Mouse (Mus musculus): Measurements from ENCODE around the gene Arsg.

DNA sequence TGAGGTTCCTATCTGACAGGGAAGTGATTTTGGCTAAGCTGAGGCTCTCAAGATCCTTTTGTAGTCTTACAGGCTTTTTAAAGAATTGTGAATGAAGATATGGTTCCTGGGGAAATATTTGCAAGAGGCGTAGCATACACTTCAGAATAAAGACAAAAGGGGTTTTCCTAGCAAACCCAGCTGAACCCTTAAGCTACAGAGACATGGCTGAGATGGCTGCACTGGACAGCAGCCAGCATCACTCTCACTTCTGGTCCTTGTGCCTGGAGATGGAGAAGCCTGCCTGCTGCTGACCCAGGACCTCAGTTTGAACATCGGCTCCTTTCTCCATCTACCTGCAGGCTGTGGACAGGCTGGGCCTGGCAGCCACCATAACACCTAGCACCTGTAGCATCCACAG, 101.4 kb downstream of the Arsg start:
- TF ChIP-seq CTCF (IDR thresholded peaks at IDR 0.05; ENCODE audit: control insufficient read depth, insufficient read depth, low read length): no peak
- TF ChIP-seq POLR2A (IDR thresholded peaks at IDR 0.05; ENCODE audit: borderline replicate concordance, control insufficient read depth, low read depth, low read length): no peak
